Mouse (Mus musculus): ENCODE results near the gene Tsc22d3. TPM values are rescaled to one million over a fixed set of nuclear protein-coding genes. Genes with fewer than 3 reads are reported as not detected.
"Not testable (repeated sequence)": the region's sequence is repeated elsewhere in the genome, so short reads cannot be mapped to it uniquely, and the experiment has no call there.

Tsc22d3 gene
- polyA plus RNA-seq, 1 experiment from 2014 or later, result 71.2 TPM

DNA sequence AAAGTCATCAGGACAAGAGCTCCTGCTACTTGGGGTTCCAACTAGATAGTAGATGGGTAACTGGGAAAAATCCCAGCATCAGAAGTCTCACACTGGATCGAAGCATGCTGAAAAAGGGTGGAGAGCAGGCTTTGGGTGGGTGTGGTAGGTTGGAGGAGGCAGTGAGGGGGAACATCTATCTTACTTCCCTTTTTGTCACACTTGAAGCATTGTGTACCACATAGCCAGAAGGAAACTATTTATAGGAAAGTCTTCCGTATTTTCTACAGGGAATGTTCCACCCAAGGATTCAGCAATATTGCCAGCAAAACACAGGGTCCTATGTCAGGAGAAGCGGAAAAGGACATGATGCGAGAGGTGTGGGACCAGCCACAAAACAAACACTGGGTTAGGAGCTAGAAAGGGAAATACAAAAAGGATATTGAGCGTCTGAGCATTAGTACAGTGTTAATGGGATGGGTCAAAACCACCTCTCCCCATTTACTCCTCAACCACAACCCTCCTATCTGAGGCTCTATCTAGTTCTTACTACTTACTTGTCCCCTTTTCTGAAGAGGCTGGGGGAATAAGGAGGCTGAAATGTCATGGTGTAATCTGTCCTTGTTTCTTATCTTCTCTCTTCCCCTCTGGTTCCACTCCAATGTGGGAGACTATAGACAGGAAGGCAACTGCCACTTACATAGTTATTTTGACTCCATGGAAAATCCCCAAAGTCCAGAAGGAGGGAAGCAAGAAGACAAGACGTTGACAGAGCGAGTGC lies 52.6 kb downstream of the Tsc22d3 start:
- Histone ChIP-seq H3K36me3 (ENCODE audit: control insufficient read depth, insufficient read depth, low read length) (no peaks in the 10 kb centered on the region), H3K9ac (ENCODE audit: low read depth, low read length) (no peak overlapping the region), H3K4me1 (ENCODE audit: control insufficient read depth, insufficient read depth, low read length) (no peaks in the 10 kb centered on the region), H3K4me2 (ENCODE audit: low read depth, low read length) (no peak overlapping the region), H3K27ac (ENCODE audit: low read length) (no peak overlapping the region), H3K9me3 (ENCODE audit: control insufficient read depth, low read length) (no peaks in the 10 kb centered on the region), H3K27me3 (replicated peaks; ENCODE audit: control insufficient read depth, insufficient read depth, low read length) (no peaks in the 10 kb centered on the region; the same call in 1 of the 2 replicates), H3K4me3 (ENCODE audit: low read length) (no peak overlapping the region)
- no peak for ATAC-seq
- 76% methylated on average over 7 of the region's 7 CpGs for WGBS

DNA sequence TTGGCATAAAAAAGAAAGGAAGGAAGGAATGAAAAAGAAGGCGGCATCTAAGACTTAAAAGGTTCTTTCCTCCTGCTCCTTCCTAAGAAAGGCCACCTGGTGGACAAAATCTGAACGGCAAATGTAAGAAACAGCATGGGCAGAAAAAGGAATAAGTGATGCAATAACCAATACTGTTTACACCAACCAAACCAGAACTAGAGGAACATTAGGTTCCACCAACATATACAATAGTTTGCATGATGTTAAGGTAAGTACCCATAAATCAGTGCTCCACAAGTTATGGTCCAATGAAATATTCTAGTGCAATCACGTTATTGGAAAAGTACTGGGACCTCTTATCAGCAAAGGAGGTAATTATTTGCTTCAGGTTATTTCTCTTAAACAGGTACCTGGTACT lies 55.7 kb downstream of the Tsc22d3 start:
- Histone ChIP-seq H3K27ac (ENCODE audit: low read length) (no peak overlapping the region), H3K4me3 (ENCODE audit: low read length) (no peak overlapping the region), H3K4me1 (ENCODE audit: control insufficient read depth, insufficient read depth, low read length) (no peaks in the 10 kb centered on the region), H3K9me3 (ENCODE audit: control insufficient read depth, low read length) (no peaks in the 10 kb centered on the region), H3K27me3 (replicated peaks; ENCODE audit: control insufficient read depth, insufficient read depth, low read length) (no peaks in the 10 kb centered on the region), H3K36me3 (ENCODE audit: control insufficient read depth, insufficient read depth, low read length) (no peaks in the 10 kb centered on the region), H3K9ac (ENCODE audit: low read depth, low read length) (no peak overlapping the region), H3K4me2 (ENCODE audit: low read depth, low read length) (no peak overlapping the region)
- 36% methylated on average over 3 of the region's 3 CpGs for WGBS
- no peak for ATAC-seq

DNA sequence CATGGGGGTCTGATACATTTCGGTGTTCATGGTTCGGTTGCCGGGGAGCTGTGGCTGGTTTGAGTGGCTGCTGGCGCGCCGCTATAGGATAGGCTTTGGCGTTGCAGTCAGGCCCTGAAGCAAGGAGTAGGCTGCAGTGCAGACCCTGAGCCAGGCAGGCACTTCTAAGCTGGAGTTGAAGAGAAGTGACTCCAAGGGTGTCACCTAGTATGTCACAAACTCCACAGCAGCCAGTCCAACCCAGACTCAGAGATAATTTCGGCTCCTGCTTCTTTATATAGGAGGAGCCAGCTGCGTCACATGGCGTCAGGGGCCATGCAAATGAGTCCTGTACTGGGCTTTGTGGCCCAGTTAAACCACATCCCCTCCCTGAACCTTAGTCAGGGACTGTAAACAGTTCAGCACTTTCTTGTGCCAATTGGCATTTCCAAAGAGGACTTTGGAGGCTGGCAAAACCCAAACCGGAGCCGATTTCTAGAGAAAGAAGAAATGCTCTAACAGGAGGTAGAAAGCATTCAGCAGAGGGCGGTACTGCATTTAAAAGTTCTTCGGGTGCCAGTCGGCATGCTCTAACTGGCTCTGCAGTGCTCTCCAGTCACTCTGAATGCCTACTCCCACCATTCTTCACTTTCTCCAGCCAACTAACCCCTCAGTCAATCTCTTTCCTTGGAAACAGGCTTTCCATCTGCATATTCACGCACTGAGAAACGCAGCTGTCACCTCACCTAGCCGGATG lies 57.4 kb downstream of the Tsc22d3 start:
- H3K4me2 ChIP-seq (ENCODE audit: low read depth, low read length), result peak overlapping the region; percentile 59
- H3K9me3 ChIP-seq (ENCODE audit: control insufficient read depth, low read length), result no peaks in the 10 kb centered on the region
- 30% methylated on average over 18 of the region's 18 CpGs for WGBS
- no peaks in the 10 kb centered on the region for H3K36me3 ChIP-seq (ENCODE audit: control insufficient read depth, insufficient read depth, low read length)
- peaks cover under 1% of the 10 kb centered on the region; the same call in 1 of the 2 replicates for H3K4me1 ChIP-seq (ENCODE audit: control insufficient read depth, insufficient read depth, low read length)
- H3K27me3 ChIP-seq (replicated peaks; ENCODE audit: control insufficient read depth, insufficient read depth, low read length), result no peaks in the 10 kb centered on the region
- ATAC-seq, result peak; percentile 81
- H3K9ac ChIP-seq (ENCODE audit: low read depth, low read length), result peak overlapping the region; percentile 75
- peak overlapping the region; percentile 84 for H3K27ac ChIP-seq (ENCODE audit: low read length)
- peak overlapping the region; percentile 56 for H3K4me3 ChIP-seq (ENCODE audit: low read length)

DNA sequence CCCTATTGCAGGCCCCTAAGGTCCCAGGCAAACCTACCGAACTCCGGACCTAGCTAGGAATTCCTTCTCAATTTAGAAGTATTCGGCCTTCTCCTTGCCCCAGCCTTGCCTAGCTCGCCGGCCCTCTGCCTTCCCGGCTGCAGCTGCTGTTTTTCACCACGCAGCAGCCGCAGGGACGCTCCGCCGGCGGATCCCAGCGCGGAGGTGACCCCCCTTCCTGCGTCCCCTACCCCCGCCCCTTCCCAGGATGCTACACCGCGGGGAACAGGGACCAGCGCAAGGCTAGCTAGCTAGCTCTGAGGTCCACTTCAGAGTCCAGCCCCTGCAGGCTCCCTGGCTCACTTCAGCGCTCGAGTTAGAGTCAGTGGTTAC lies 58.0 kb downstream of the Tsc22d3 start:
- Histone ChIP-seq H3K4me2 (ENCODE audit: low read depth, low read length) (peak overlapping the region; percentile 59), H3K27ac (ENCODE audit: low read length) (peak overlapping the region; percentile 84), H3K4me1 (ENCODE audit: control insufficient read depth, insufficient read depth, low read length) (peaks cover 3% of the 10 kb centered on the region; the same call in 1 of the 2 replicates), H3K9ac (ENCODE audit: low read depth, low read length) (peak overlapping the region; percentile 75), H3K9me3 (ENCODE audit: control insufficient read depth, low read length) (no peaks in the 10 kb centered on the region), H3K4me3 (ENCODE audit: low read length) (peak overlapping the region; percentile 56), H3K27me3 (replicated peaks; ENCODE audit: control insufficient read depth, insufficient read depth, low read length) (no peaks in the 10 kb centered on the region), H3K36me3 (ENCODE audit: control insufficient read depth, insufficient read depth, low read length) (no peaks in the 10 kb centered on the region)
- ATAC-seq, result peak; percentile 76
- WGBS, result 16% methylated on average over 21 of the region's 21 CpGs

DNA sequence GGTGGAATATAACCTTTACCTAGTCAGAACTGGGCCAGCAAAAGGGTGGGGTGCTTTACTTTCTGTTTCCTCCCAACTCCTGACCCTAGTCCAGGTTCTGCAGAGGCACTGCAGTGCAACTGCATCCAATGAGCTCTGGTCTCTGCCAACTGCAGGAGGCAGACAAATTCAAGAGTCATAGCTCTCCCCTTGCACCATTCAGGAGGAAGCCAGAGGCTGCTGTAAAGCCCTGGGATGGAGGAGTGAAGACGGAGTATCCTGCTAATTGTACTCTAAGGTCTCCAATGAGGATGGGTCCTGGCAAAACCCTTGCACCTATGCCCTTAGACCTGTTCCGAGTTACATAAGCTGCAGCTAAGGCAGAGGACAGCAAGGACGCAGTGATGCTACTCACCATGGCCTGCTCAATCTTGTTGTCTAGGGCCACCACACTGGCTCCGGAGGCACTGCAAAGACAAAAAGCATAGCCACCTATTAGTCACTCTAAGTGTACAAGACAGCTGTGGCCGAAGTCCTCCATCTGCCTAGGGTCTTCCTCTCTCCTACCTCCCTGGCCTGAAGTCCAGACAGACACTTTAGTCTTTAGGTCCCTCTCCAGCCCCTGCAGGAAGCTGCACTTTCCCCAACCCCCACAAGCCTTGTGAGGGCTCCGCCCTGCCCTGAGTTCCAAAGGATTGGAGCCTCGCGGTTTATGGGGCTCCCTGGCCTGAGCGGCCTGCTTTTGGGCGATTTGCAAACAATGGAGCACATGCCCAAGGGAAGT lies 58.6 kb downstream of the Tsc22d3 start:
- ATAC-seq, result peak; percentile 47
- 24% methylated on average over 10 of the region's 10 CpGs for whole genome bisulfite sequencing
- Histone ChIP-seq H3K27ac (ENCODE audit: low read length) (peak overlapping the region; percentile 84), H3K27me3 (replicated peaks; ENCODE audit: control insufficient read depth, insufficient read depth, low read length) (no peaks in the 10 kb centered on the region), H3K4me3 (ENCODE audit: low read length) (peak overlapping the region; percentile 56), H3K36me3 (ENCODE audit: control insufficient read depth, insufficient read depth, low read length) (no peaks in the 10 kb centered on the region), H3K4me2 (ENCODE audit: low read depth, low read length) (peak overlapping the region; percentile 59), H3K4me1 (ENCODE audit: control insufficient read depth, insufficient read depth, low read length) (peaks cover 3% of the 10 kb centered on the region; the same call in 1 of the 2 replicates), H3K9me3 (ENCODE audit: control insufficient read depth, low read length) (no peaks in the 10 kb centered on the region), H3K9ac (ENCODE audit: low read depth, low read length) (peak overlapping the region; percentile 75)

DNA sequence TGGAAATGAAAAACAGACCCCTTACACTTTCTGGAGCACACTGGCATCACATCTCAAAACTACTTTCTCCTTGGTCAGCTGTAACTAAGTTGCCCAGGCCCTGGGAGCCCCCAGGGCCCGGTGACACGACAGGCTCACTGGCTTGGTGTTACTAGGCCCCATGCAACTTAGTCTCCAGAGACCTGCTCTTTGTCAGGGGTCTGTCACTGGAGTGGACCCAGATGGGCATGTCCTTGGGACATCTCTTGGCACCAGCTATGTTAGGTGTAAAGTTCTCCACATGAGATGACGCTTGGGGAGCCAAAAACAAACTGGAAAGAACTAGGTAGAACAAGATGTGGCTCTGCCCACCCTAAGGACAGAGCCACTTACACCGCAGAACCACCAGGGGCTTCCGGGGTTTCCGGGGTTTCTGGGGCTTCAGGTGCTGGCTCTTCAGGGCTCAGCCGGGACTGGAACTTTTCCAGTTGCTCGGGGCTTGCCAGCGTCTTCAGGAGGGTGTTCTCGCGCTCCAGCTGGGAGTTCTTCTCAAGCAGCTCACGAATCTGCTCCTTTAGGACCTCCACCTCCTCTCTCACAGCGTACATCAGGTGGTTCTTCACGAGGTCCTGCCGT lies 59.9 kb downstream of the Tsc22d3 start:
- Histone ChIP-seq H3K27ac (ENCODE audit: low read length) (no peak overlapping the region), H3K4me1 (ENCODE audit: control insufficient read depth, insufficient read depth, low read length) (peaks cover 3% of the 10 kb centered on the region; the same call in 1 of the 2 replicates), H3K4me3 (ENCODE audit: low read length) (no peak overlapping the region), H3K9me3 (ENCODE audit: control insufficient read depth, low read length) (no peaks in the 10 kb centered on the region), H3K9ac (ENCODE audit: low read depth, low read length) (no peak overlapping the region), H3K4me2 (ENCODE audit: low read depth, low read length) (peak overlapping the region; percentile 59; the same call in 1 of the 2 replicates), H3K27me3 (replicated peaks; ENCODE audit: control insufficient read depth, insufficient read depth, low read length) (no peaks in the 10 kb centered on the region), H3K36me3 (ENCODE audit: control insufficient read depth, insufficient read depth, low read length) (no peaks in the 10 kb centered on the region)
- no peak for ATAC-seq
- WGBS, result 88% methylated on average over 15 of the region's 15 CpGs

DNA sequence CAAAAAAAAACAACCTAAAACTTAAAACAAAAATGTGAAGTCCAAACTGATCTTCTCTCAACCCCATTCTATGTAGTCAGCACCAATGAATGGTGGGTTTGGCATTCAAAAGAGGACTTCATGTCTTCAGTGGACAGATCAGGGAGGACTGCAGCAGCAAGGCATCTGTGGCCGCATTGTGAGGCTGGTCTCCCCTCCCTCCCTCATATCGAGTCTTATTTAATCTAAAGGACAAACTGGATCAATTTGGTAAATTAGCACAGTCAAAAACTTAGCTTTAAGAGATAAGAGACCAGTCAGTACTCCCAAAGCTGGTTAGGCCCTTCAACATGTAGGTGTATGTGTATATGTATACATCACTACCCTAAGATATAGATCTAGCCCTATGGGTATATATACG lies 60.6 kb downstream of the Tsc22d3 start:
- not testable (repeated sequence) for H3K4me1 ChIP-seq (ENCODE audit: control insufficient read depth, insufficient read depth, low read length); H3K27ac ChIP-seq (ENCODE audit: low read length); H3K27me3 ChIP-seq (replicated peaks; ENCODE audit: control insufficient read depth, insufficient read depth, low read length); H3K4me3 ChIP-seq (ENCODE audit: low read length); H3K9me3 ChIP-seq (ENCODE audit: control insufficient read depth, low read length); H3K9ac ChIP-seq (ENCODE audit: low read depth, low read length); ATAC-seq; H3K36me3 ChIP-seq (ENCODE audit: control insufficient read depth, insufficient read depth, low read length)
- 87% methylated on average over 3 of the region's 3 CpGs for WGBS
- H3K4me2 ChIP-seq (ENCODE audit: low read depth, low read length), result 0 out of 2 replicates have a peak overlapping the region, but pooled peaks have one; percentile 10

DNA sequence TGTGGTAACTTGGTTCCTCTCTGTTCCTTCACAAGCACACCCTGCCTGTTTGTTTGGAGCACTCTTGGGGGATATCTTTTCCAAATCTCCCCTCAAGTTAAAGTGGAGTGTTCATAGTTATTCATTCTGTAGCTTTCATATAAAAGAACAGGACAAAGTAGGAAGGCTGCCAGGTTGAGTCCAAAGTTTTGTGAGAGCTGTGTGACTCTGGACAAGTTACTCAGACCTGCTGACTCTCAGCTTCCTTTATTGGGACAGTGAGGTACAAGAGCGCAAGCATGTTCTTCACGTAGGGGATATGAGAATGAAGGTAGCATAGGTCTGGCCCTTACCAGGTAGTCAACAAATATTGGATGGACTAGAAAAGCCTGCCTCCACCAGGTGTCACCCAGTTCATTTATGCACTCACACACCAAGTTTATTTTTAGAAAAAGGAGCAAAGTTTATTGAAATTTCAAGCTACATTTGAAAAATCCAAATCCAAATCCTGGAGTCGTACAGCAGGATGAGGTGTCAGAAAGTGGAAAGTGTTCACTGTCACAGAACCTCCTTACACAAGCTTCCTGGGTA lies 61.3 kb downstream of the Tsc22d3 start:
- no peaks in the 10 kb centered on the region for H3K27me3 ChIP-seq (replicated peaks; ENCODE audit: control insufficient read depth, insufficient read depth, low read length)
- 82% methylated on average over 3 of the region's 3 CpGs for WGBS
- no peak overlapping the region for H3K4me3 ChIP-seq (ENCODE audit: low read length)
- ATAC-seq, result no peak
- H3K27ac ChIP-seq (ENCODE audit: low read length), result peak overlapping the region; percentile 61
- H3K4me2 ChIP-seq (ENCODE audit: low read depth, low read length), result no peak overlapping the region; the same call in 1 of the 2 replicates
- no peak overlapping the region for H3K9ac ChIP-seq (ENCODE audit: low read depth, low read length)
- H3K4me1 ChIP-seq (ENCODE audit: control insufficient read depth, insufficient read depth, low read length), result peaks cover 3% of the 10 kb centered on the region; the same call in 1 of the 2 replicates
- H3K36me3 ChIP-seq (ENCODE audit: control insufficient read depth, insufficient read depth, low read length), result no peaks in the 10 kb centered on the region
- no peaks in the 10 kb centered on the region for H3K9me3 ChIP-seq (ENCODE audit: control insufficient read depth, low read length)

Measured in intestine, embryonic 16.5 days (tissue).